Mouse (Mus musculus): Measurements from ENCODE around the gene Rbm4.

DNA sequence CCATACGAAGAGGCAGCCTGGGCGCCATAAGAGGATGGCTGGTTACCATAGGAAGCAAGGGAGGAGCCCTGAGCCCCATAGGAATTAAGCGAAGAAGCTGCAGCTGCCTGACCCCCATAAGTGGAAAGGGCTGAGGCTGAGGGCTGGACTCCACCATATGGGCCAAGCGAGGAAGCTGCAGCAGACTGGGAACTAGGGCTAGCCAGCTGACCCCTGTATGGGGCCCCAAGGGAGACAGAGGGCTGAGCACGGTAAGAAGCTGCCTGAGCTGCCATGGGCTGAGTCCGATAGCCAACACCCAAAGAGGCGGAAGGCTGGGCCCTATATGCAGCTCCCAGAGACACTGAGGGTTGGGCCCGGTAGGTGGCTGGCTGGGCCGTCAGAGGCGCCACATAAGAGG is 9.6 kb upstream of the Rbm4 start:
- no peak for TF ChIP-seq CTCF (IDR thresholded peaks at IDR 0.05; ENCODE audit: low read depth)
- no peak for TF ChIP-seq EP300 (IDR thresholded peaks at IDR 0.05; ENCODE audit: low read depth)
